Mouse (Mus musculus) lung, adult 10 weeks (tissue): Measurements from ENCODE around the gene Timp4. TPM values are rescaled to one million over a fixed set of nuclear protein-coding genes. Genes with fewer than 3 reads are reported as not detected.

ENCODE experiments used
- polyA plus RNA-seq: library from polyadenylated mRNA; stranded (reverse); fragments of 350-450 nt; fragmentation: Illumina TruSeq; extraction: RNeasy Lipid Tissue Mini Kit (QIAGEN cat#74804); gene quantifications from one replicate; pipeline ENCODE4 v1.2.3, GENCODE M21; 2014; ENCODE audit warnings: low read depth, low replicate concordance; ENCODE audit not compliant: insufficient read depth

Gene Timp4
- polyA plus RNA-seq, result 1.2 TPM

GRCm38 (mm10) chr6:115252099-115252873 is at the start of gene Timp4:
Gene Timp4 (minus strand): TSS chr6:115252205.

GRCm38 (mm10) chr6:115227043-115227442 is 25.0 kb downstream of the Timp4 start, which contains the start of gene Gm17482:
Gene Gm17482 (plus strand): TSS chr6:115227343.

Other genes with a start within 250 kb of the Timp4 start
- gene Tamm41, start 214.3 kb downstream of the Timp4 start, polyA plus RNA-seq, result 9.9 TPM
- gene Syn2, start 117.3 kb downstream of the Timp4 start, polyA plus RNA-seq, result 4.5 TPM
- gene Gm17482, start 24.9 kb downstream of the Timp4 start, polyA plus RNA-seq, result not detected
- gene Pparg, start 108.7 kb upstream of the Timp4 start, polyA plus RNA-seq, result 9.2 TPM